Mouse (Mus musculus) stomach, postnatal 0 days (tissue): ENCODE measurements at regions not wholly inside any gene's neighbourhood (a gene's known extent, or its start where the extent isn't known, plus 50 kb on each side); places are given as distances from the start of the nearest gene placed in this dataset.
A peak's percentile ranks its signal among the peaks of the same experiment; 100 is the strongest.

Source experiments
- ATAC-seq: fragments of 200-750 bp; cut with Nextera tagmentation; 2 replicates; pipeline ENCODE4 v1.8.0; 2017; ENCODE audit not compliant: low FRiP score, low TSS enrichment
- DNase-seq: peaks from one replicate; pipeline ENCODE4 v3.0.0-alpha.2; 2016; ENCODE audit warnings: low spot score
- H3K27ac ChIP-seq: fragments of 300-500 bp; sonication (generic); replicated peaks from 2 replicates; pipeline ENCODE4 v1.5.1; 2014; ENCODE audit warnings: mild to moderate bottlenecking, control low read depth
- H3K27me3 ChIP-seq: fragments of 300-500 bp; sonication (generic); 2 replicates; pipeline ENCODE4 v1.6.1; 2014; ENCODE audit warnings: low read length; ENCODE audit not compliant: control insufficient read depth, insufficient read depth
- H3K36me3 ChIP-seq: fragments of 300-500 bp; sonication (generic); 2 replicates; pipeline ENCODE4 v1.6.1; 2014; ENCODE audit warnings: low read length, mixed read lengths; ENCODE audit not compliant: control insufficient read depth, insufficient read depth
- H3K4me1 ChIP-seq: fragments of 300-500 bp; sonication (generic); replicated peaks from 2 replicates; pipeline ENCODE4 v1.6.1; 2014; ENCODE audit warnings: antibody characterized with exemption; ENCODE audit not compliant: control insufficient read depth, insufficient read depth
- H3K4me2 ChIP-seq: fragments of 300-500 bp; sonication (generic); replicated peaks from 2 replicates; pipeline ENCODE4 v1.6.1; 2014; ENCODE audit warnings: low read depth, mild to moderate bottlenecking, control low read depth, moderate library complexity
- H3K4me3 ChIP-seq: fragments of 300-500 bp; sonication (generic); 2 replicates; pipeline ENCODE4 v1.5.1; 2014; ENCODE audit warnings: low read depth, low read length, control low read depth
- H3K9ac ChIP-seq: fragments of 300-500 bp; sonication (generic); 2 replicates; pipeline ENCODE4 v1.6.1; 2014; ENCODE audit warnings: mild to moderate bottlenecking, low read length, control low read depth, mixed read lengths
- H3K9me3 ChIP-seq: fragments of 300-500 bp; sonication (generic); 2 replicates; pipeline ENCODE4 v1.6.1; 2016; ENCODE audit warnings: low read length; ENCODE audit not compliant: control insufficient read depth
- CTCF ChIP-seq: IDR thresholded peaks from 2 replicates; pipeline ENCODE4 v1.5.1; 2016; ENCODE audit warnings: antibody characterized with exemption, low read depth, mild to moderate bottlenecking, moderate library complexity
- EP300 ChIP-seq: optimal IDR thresholded peaks from 2 replicates; pipeline ENCODE3; 2016; ENCODE audit warnings: antibody characterized with exemption
- WGBS: fragments of 180-500 bp; shearing (Covaris S2); extraction: QIAGEN DNeasy Blood & Tissue Kit; methylation state at CpG from one replicate; pipeline ENCODE4 v1.1.7; 2014; 5-methylcytosine and 5-hydroxymethylcytosine counted together

GRCm38 (mm10) chr13:110683259-110684041, 288.6 kb downstream of the Plk2 start:
- TF ChIP-seq EP300 (no peak), CTCF (no peak)
- H3K4me3 ChIP-seq, result no peak overlapping the region
- 62% methylated on average over 11 of the region's 11 CpGs for WGBS
- ATAC-seq (no peak), DNase-seq (no peak)
- H3K9me3 ChIP-seq, result no peaks in the 10 kb centered on the region
- no peak overlapping the region for H3K4me2 ChIP-seq
- H3K27ac ChIP-seq, result no peak overlapping the region
- H3K4me1 ChIP-seq, result no peaks in the 10 kb centered on the region
- no peaks in the 10 kb centered on the region for H3K36me3 ChIP-seq
- no peak overlapping the region for H3K9ac ChIP-seq
- no peaks in the 10 kb centered on the region for H3K27me3 ChIP-seq

- Histone ChIP-seq H3K9ac (no peak overlapping the region), H3K27me3 (no peaks in the 10 kb centered on the region), H3K4me2 (no peak overlapping the region), H3K4me1 (no peaks in the 10 kb centered on the region), H3K9me3 (no peaks in the 10 kb centered on the region), H3K36me3 (no peaks in the 10 kb centered on the region), H3K27ac (no peak overlapping the region), H3K4me3 (no peak overlapping the region)
- WGBS, result 60% methylated on average over 3 of the region's 3 CpGs
- DNase-seq (no peak), ATAC-seq (no peak)
- no peak for TF ChIP-seq CTCF
- TF ChIP-seq EP300, result no peak
These were observed 293.9 kb downstream of the Plk2 start for GRCm38 (mm10) chr13:110688796-110689195.

GRCm38 (mm10) chr13:110690501-110691255, 295.8 kb downstream of the Plk2 start:
- Histone ChIP-seq H3K36me3 (no peaks in the 10 kb centered on the region), H3K9me3 (no peaks in the 10 kb centered on the region), H3K27ac (no peak overlapping the region), H3K4me2 (no peak overlapping the region), H3K9ac (no peak overlapping the region), H3K4me3 (no peak overlapping the region), H3K4me1 (no peaks in the 10 kb centered on the region), H3K27me3 (no peaks in the 10 kb centered on the region)
- TF ChIP-seq EP300 (no peak), CTCF (no peak)
- 36% methylated on average over 10 of the region's 10 CpGs for WGBS
- ATAC-seq (no peak), DNase-seq (no peak)

- Histone ChIP-seq H3K9ac (no peak overlapping the region), H3K9me3 (no peaks in the 10 kb centered on the region), H3K27ac (no peak overlapping the region), H3K4me2 (no peak overlapping the region), H3K27me3 (no peaks in the 10 kb centered on the region), H3K4me1 (no peaks in the 10 kb centered on the region), H3K36me3 (no peaks in the 10 kb centered on the region), H3K4me3 (no peak overlapping the region)
- TF ChIP-seq EP300, result no peak
- TF ChIP-seq CTCF, result no peak
- DNase-seq (no peak), ATAC-seq (no peak)
- 82% methylated on average over 5 of the region's 5 CpGs for WGBS
These were observed 297.9 kb downstream of the Plk2 start for GRCm38 (mm10) chr13:110692696-110693095.

GRCm38 (mm10) chr13:110694876-110695275, 300.0 kb downstream of the Plk2 start:
- Histone ChIP-seq H3K36me3 (no peaks in the 10 kb centered on the region), H3K9me3 (no peaks in the 10 kb centered on the region), H3K4me2 (no peak overlapping the region), H3K4me3 (no peak overlapping the region), H3K27ac (no peak overlapping the region), H3K27me3 (no peaks in the 10 kb centered on the region), H3K9ac (no peak overlapping the region), H3K4me1 (no peaks in the 10 kb centered on the region)
- no peak for TF ChIP-seq EP300
- no peak for TF ChIP-seq CTCF
- no peak for ATAC-seq
- 71% methylated on average over 6 of the region's 6 CpGs for WGBS
- DNase-seq, result no peak

- no peaks in the 10 kb centered on the region for H3K27me3 ChIP-seq
- H3K4me1 ChIP-seq, result no peaks in the 10 kb centered on the region
- ATAC-seq (0 out of 2 replicates have a peak, but pooled peaks have one; percentile 49), DNase-seq (peak; percentile 19)
- no peak overlapping the region for H3K27ac ChIP-seq
- no peaks in the 10 kb centered on the region for H3K9me3 ChIP-seq
- 69% methylated on average over 5 of the region's 5 CpGs for WGBS
- H3K36me3 ChIP-seq, result no peaks in the 10 kb centered on the region
- H3K4me2 ChIP-seq, result no peak overlapping the region
- no peak overlapping the region for H3K4me3 ChIP-seq
- TF ChIP-seq CTCF (no peak), EP300 (no peak)
- H3K9ac ChIP-seq, result no peak overlapping the region
These were observed 301.7 kb downstream of the Plk2 start for GRCm38 (mm10) chr13:110696549-110696948.
